Mouse (Mus musculus) right cerebral cortex, adult 18-20 months (tissue): ENCODE measurements at regions not wholly inside any gene's neighbourhood (a gene's known extent, or its start where the extent isn't known, plus 50 kb on each side); places are given as distances from the start of the nearest gene placed in this dataset.
A peak's percentile ranks its signal among the peaks of the same experiment; 100 is the strongest.

Experiments
- DNase-seq: peaks from one replicate; pipeline ENCODE4 v3.0.0; 2022; ENCODE audit warnings: mixed read lengths

DNA sequence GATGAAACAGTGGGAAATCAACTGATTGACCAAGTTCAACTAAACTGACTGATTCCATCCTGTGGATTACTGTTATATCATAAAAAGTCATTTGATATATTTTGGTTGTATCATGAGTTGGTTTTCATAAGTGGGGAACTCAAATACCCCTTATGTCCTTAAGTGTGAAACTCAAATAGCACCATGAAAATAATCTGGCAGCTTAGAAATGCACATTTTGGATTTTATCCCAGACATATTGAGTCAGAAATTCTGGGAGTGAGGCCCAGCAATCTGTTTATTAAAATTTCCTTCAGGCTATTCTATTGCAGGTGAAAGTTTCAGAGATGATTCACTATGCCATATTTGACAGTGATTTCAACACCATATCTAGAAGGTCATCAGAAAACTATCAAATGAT, 1573.7 kb downstream of the Pcdh9 start:
- DNase-seq: peak; percentile 20

- no peak for DNase-seq
Measured at GRCm38 (mm10) chr14:92303940-92304339, 1586.5 kb downstream of the Pcdh9 start.

DNA sequence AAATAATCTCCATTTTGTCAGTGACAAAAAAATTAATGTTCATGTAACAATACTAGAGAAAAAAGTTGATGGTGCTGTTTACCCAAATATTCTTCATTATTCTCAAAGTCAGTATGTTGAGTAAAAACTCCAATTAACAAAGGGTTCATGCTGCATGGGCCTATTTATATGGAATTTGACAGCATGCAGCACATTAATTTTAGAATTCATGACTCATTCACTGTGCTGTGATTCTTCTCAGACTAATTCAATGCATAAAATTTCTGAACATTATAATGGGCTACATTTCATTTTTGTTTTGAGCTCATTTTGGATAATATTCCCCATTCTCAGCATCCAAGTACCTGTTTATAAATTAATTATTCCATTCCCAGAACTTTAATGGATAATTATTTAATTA, 1619.3 kb downstream of the Pcdh9 start:
- no peak for DNase-seq

- no peak for DNase-seq
Measured at GRCm38 (mm10) chr14:92222746-92223145, 1667.7 kb downstream of the Pcdh9 start.
